Mouse (Mus musculus): ENCODE data around the gene Gps1. TPM values are rescaled to one million over a fixed set of nuclear protein-coding genes. Genes with fewer than 3 reads are reported as not detected.

Gene Gps1
- polyA plus RNA-seq (2014; fragmentation: Nextera tagmentation; extraction: Ambion mirVana) = 262 and 276 TPM in 2 replicates

GRCm38 (mm10) chr11:120784064-120784791 lies at the start of gene Gps1, which contains the start of gene Rfng:
Gene Gps1, plus strand, starts transcription at chr11:120784272.
Gene Rfng, minus strand, starts transcription at chr11:120784207.
- peak within 1 kb of the TSS; percentile 97 for H3K4me3 ChIP-seq (ENCODE audit: low read depth, low read length)
- H3K4me1 ChIP-seq (ENCODE audit: control insufficient read depth, insufficient read depth, low read length) = peaks cover 9% of the 10 kb centered on the region
- no peaks in the 10 kb centered on the region for H3K27me3 ChIP-seq (ENCODE audit: control insufficient read depth, insufficient read depth, low read length)
- ATAC-seq (replicated peaks; ENCODE audit: insufficient number of reproducible peaks, low FRiP score, low TSS enrichment, low read depth) (peak; percentile 79), DNase-seq (ENCODE audit: low spot score) (peak; percentile 84)
- H3K9me3 ChIP-seq (replicated peaks; ENCODE audit: control insufficient read depth, low read length) = no peaks in the 10 kb centered on the region
- peak within 1 kb of the TSS; percentile 62 for H3K27ac ChIP-seq (replicated peaks; ENCODE audit: low read depth, low read length)
- H3K9ac ChIP-seq (replicated peaks; ENCODE audit: low read length) = peak within 1 kb of the TSS; percentile 91
- WGBS = under 1% methylated on average over 90 of the region's 107 CpGs
- peak within 1 kb of the TSS; percentile 93 for H3K4me2 ChIP-seq (ENCODE audit: low read depth, low read length)
- peaks cover 5% of the 10 kb centered on the region for H3K36me3 ChIP-seq (replicated peaks; ENCODE audit: control insufficient read depth, insufficient read depth, low read depth, low read length)

- no peaks in the 10 kb centered on the region for H3K27me3 ChIP-seq (ENCODE audit: control insufficient read depth, insufficient read depth, low read length)
- H3K4me1 ChIP-seq (ENCODE audit: control insufficient read depth, insufficient read depth, low read length) = no peaks in the 10 kb centered on the region
- H3K9ac ChIP-seq (replicated peaks; ENCODE audit: low read length) = no peak overlapping the region
- H3K27ac ChIP-seq (replicated peaks; ENCODE audit: low read depth, low read length) = no peak overlapping the region
- no peak for ATAC-seq (replicated peaks; ENCODE audit: insufficient number of reproducible peaks, low FRiP score, low TSS enrichment, low read depth)
- no peaks in the 10 kb centered on the region for H3K36me3 ChIP-seq (replicated peaks; ENCODE audit: control insufficient read depth, insufficient read depth, low read depth, low read length)
- no peaks in the 10 kb centered on the region for H3K9me3 ChIP-seq (replicated peaks; ENCODE audit: control insufficient read depth, low read length)
- no peak for DNase-seq (ENCODE audit: low spot score)
- WGBS = 73% methylated on average over 6 of the region's 6 CpGs
- H3K4me3 ChIP-seq (ENCODE audit: low read depth, low read length) = no peak overlapping the region
- H3K4me2 ChIP-seq (ENCODE audit: low read depth, low read length) = no peak overlapping the region
Measured at GRCm38 (mm10) chr11:120736424-120736823, 47.6 kb upstream of the Gps1 start.

GRCm38 (mm10) chr11:120740981-120741380 lies 43.1 kb upstream of the Gps1 start:
- no peaks in the 10 kb centered on the region for H3K4me1 ChIP-seq (ENCODE audit: control insufficient read depth, insufficient read depth, low read length)
- no peak for ATAC-seq (replicated peaks; ENCODE audit: insufficient number of reproducible peaks, low FRiP score, low TSS enrichment, low read depth)
- no peaks in the 10 kb centered on the region for H3K9me3 ChIP-seq (replicated peaks; ENCODE audit: control insufficient read depth, low read length)
- H3K36me3 ChIP-seq (replicated peaks; ENCODE audit: control insufficient read depth, insufficient read depth, low read depth, low read length) = no peaks in the 10 kb centered on the region
- H3K27me3 ChIP-seq (ENCODE audit: control insufficient read depth, insufficient read depth, low read length) = no peaks in the 10 kb centered on the region
- no peak overlapping the region for H3K4me3 ChIP-seq (ENCODE audit: low read depth, low read length)
- WGBS = 90% methylated on average over 5 of the region's 5 CpGs
- H3K9ac ChIP-seq (replicated peaks; ENCODE audit: low read length) = no peak overlapping the region
- DNase-seq (ENCODE audit: low spot score) = no peak
- H3K4me2 ChIP-seq (ENCODE audit: low read depth, low read length) = no peak overlapping the region
- no peak overlapping the region for H3K27ac ChIP-seq (replicated peaks; ENCODE audit: low read depth, low read length)

- ATAC-seq (replicated peaks; ENCODE audit: insufficient number of reproducible peaks, low FRiP score, low TSS enrichment, low read depth) = no peak
- 68% methylated on average over 7 of the region's 7 CpGs for WGBS
Measured at GRCm38 (mm10) chr11:120744121-120744701, 39.9 kb upstream of the Gps1 start.

GRCm38 (mm10) chr11:120747974-120748373 lies 36.1 kb upstream of the Gps1 start:
- DNase-seq (ENCODE audit: low spot score) = no peak
- no peaks in the 10 kb centered on the region for H3K4me1 ChIP-seq (ENCODE audit: control insufficient read depth, insufficient read depth, low read length)
- H3K27me3 ChIP-seq (ENCODE audit: control insufficient read depth, insufficient read depth, low read length) = no peaks in the 10 kb centered on the region
- ATAC-seq (replicated peaks; ENCODE audit: insufficient number of reproducible peaks, low FRiP score, low TSS enrichment, low read depth) = no peak
- H3K27ac ChIP-seq (replicated peaks; ENCODE audit: low read depth, low read length) = no peak overlapping the region
- 75% methylated on average over 4 of the region's 4 CpGs for WGBS
- H3K36me3 ChIP-seq (replicated peaks; ENCODE audit: control insufficient read depth, insufficient read depth, low read depth, low read length) = no peaks in the 10 kb centered on the region
- H3K4me3 ChIP-seq (ENCODE audit: low read depth, low read length) = no peak overlapping the region
- no peaks in the 10 kb centered on the region for H3K9me3 ChIP-seq (replicated peaks; ENCODE audit: control insufficient read depth, low read length)
- no peak overlapping the region for H3K4me2 ChIP-seq (ENCODE audit: low read depth, low read length)
- no peak overlapping the region for H3K9ac ChIP-seq (replicated peaks; ENCODE audit: low read length)

More at GRCm38 (mm10) chr11:120744121-120744701, 39.9 kb upstream of the Gps1 start:
- no peaks in the 10 kb centered on the region for H3K27me3 ChIP-seq (ENCODE audit: control insufficient read depth, insufficient read depth, low read length)
- no peak for DNase-seq (ENCODE audit: low spot score)
- no peaks in the 10 kb centered on the region for H3K9me3 ChIP-seq (replicated peaks; ENCODE audit: control insufficient read depth, low read length)
- H3K27ac ChIP-seq (replicated peaks; ENCODE audit: low read depth, low read length) = no peak overlapping the region
- no peak overlapping the region for H3K9ac ChIP-seq (replicated peaks; ENCODE audit: low read length)
- H3K36me3 ChIP-seq (replicated peaks; ENCODE audit: control insufficient read depth, insufficient read depth, low read depth, low read length) = no peaks in the 10 kb centered on the region
- no peak overlapping the region for H3K4me3 ChIP-seq (ENCODE audit: low read depth, low read length)
- no peaks in the 10 kb centered on the region for H3K4me1 ChIP-seq (ENCODE audit: control insufficient read depth, insufficient read depth, low read length)
- H3K4me2 ChIP-seq (ENCODE audit: low read depth, low read length) = no peak overlapping the region

- ATAC-seq (replicated peaks; ENCODE audit: insufficient number of reproducible peaks, low FRiP score, low TSS enrichment, low read depth) (no peak), DNase-seq (ENCODE audit: low spot score) (no peak)
- no peaks in the 10 kb centered on the region for H3K4me1 ChIP-seq (ENCODE audit: control insufficient read depth, insufficient read depth, low read length)
- no peaks in the 10 kb centered on the region for H3K36me3 ChIP-seq (replicated peaks; ENCODE audit: control insufficient read depth, insufficient read depth, low read depth, low read length)
- H3K9ac ChIP-seq (replicated peaks; ENCODE audit: low read length) = no peak overlapping the region
- H3K27me3 ChIP-seq (ENCODE audit: control insufficient read depth, insufficient read depth, low read length) = no peaks in the 10 kb centered on the region
- no peak overlapping the region for H3K27ac ChIP-seq (replicated peaks; ENCODE audit: low read depth, low read length)
- no peaks in the 10 kb centered on the region for H3K9me3 ChIP-seq (replicated peaks; ENCODE audit: control insufficient read depth, low read length)
- H3K4me3 ChIP-seq (ENCODE audit: low read depth, low read length) = no peak overlapping the region
- no peak overlapping the region for H3K4me2 ChIP-seq (ENCODE audit: low read depth, low read length)
- WGBS = 58% methylated on average over 8 of the region's 8 CpGs
Measured at GRCm38 (mm10) chr11:120749430-120749829, 34.6 kb upstream of the Gps1 start.

- H3K36me3 ChIP-seq (replicated peaks; ENCODE audit: control insufficient read depth, insufficient read depth, low read depth, low read length) = no peaks in the 10 kb centered on the region
- no peak overlapping the region for H3K4me3 ChIP-seq (ENCODE audit: low read depth, low read length)
- H3K27ac ChIP-seq (replicated peaks; ENCODE audit: low read depth, low read length) = no peak overlapping the region
- H3K9me3 ChIP-seq (replicated peaks; ENCODE audit: control insufficient read depth, low read length) = no peaks in the 10 kb centered on the region
- WGBS = 76% methylated on average over 4 of the region's 4 CpGs
- H3K27me3 ChIP-seq (ENCODE audit: control insufficient read depth, insufficient read depth, low read length) = no peaks in the 10 kb centered on the region
- ATAC-seq (replicated peaks; ENCODE audit: insufficient number of reproducible peaks, low FRiP score, low TSS enrichment, low read depth) = no peak
- H3K9ac ChIP-seq (replicated peaks; ENCODE audit: low read length) = no peak overlapping the region
- DNase-seq (ENCODE audit: low spot score) = no peak
- no peak overlapping the region for H3K4me2 ChIP-seq (ENCODE audit: low read depth, low read length)
- no peaks in the 10 kb centered on the region for H3K4me1 ChIP-seq (ENCODE audit: control insufficient read depth, insufficient read depth, low read length)
Measured at GRCm38 (mm10) chr11:120751606-120752005, 32.5 kb upstream of the Gps1 start.

GRCm38 (mm10) chr11:120760236-120760635 lies 23.8 kb upstream of the Gps1 start:
- H3K27ac ChIP-seq (replicated peaks; ENCODE audit: low read depth, low read length) = no peak overlapping the region
- H3K9me3 ChIP-seq (replicated peaks; ENCODE audit: control insufficient read depth, low read length) = peaks cover 4% of the 10 kb centered on the region
- ATAC-seq (replicated peaks; ENCODE audit: insufficient number of reproducible peaks, low FRiP score, low TSS enrichment, low read depth) (no peak), DNase-seq (ENCODE audit: low spot score) (no peak)
- H3K4me1 ChIP-seq (ENCODE audit: control insufficient read depth, insufficient read depth, low read length) = no peaks in the 10 kb centered on the region
- no peak overlapping the region for H3K4me3 ChIP-seq (ENCODE audit: low read depth, low read length)
- no peak overlapping the region for H3K4me2 ChIP-seq (ENCODE audit: low read depth, low read length)
- no peak overlapping the region for H3K9ac ChIP-seq (replicated peaks; ENCODE audit: low read length)
- 0 out of 2 replicates have a peak, but pooled peaks cover 3% of the 10 kb centered on the region for H3K27me3 ChIP-seq (ENCODE audit: control insufficient read depth, insufficient read depth, low read length)
- WGBS = 86% methylated on average over 9 of the region's 9 CpGs
- H3K36me3 ChIP-seq (replicated peaks; ENCODE audit: control insufficient read depth, insufficient read depth, low read depth, low read length) = no peaks in the 10 kb centered on the region

All from embryonic facial prominence, embryonic 11.5 days (tissue).